Mouse (Mus musculus) MEL (cell line): Measurements from ENCODE around the gene Clic1. TPM values are rescaled to one million over a fixed set of nuclear protein-coding genes. Genes with fewer than 3 reads are reported as not detected.

Experiments used
- DNase-seq: peaks from one replicate; pipeline ENCODE4 v3.0.0; 2011; ENCODE audit warnings: low read depth, low spot score
- H3K27ac ChIP-seq: 2 replicates; pipeline ENCODE4 v1.5.1; 2012; ENCODE audit warnings: low read depth, mild to moderate bottlenecking, control low read depth, low read length, moderate library complexity; ENCODE audit not compliant: control insufficient read depth
- H3K27me3 ChIP-seq, 2 experiments: fragments of 150-350 bp in 1 of 2; sonication (generic) in 1 of 2; 2 replicates each; pipeline ENCODE4 v1.6.1; 2012; ENCODE audit warnings: low read length in 2 of 2, mild to moderate bottlenecking in 2 of 2, improper control_type of control experiment in 1 of 2, moderate library complexity in 1 of 2; ENCODE audit not compliant: insufficient read depth in 2 of 2, control insufficient read depth in 1 of 2
- H3K36me3 ChIP-seq, 2 experiments: 2 replicates each; pipeline ENCODE4 v1.6.1; 2012 to 2014; ENCODE audit warnings: low read length in 2 of 2, improper control_type of control experiment in 1 of 2, inconsistent platforms in 1 of 2, mild to moderate bottlenecking in 1 of 2; ENCODE audit not compliant: insufficient read depth in 2 of 2, control insufficient read depth in 1 of 2
- H3K4me1 ChIP-seq, 2 experiments: fragments of 150-350 bp in 1 of 2; sonication (generic) in 1 of 2; 2 replicates each; pipeline ENCODE4 v1.6.1; 2012; ENCODE audit warnings: low read length in 2 of 2, improper control_type of control experiment in 1 of 2, mild to moderate bottlenecking in 1 of 2; ENCODE audit not compliant: insufficient read depth in 2 of 2, control insufficient read depth in 1 of 2
- H3K4me3 ChIP-seq, 2 experiments: fragments of 150-350 bp in 1 of 2; sonication (generic) in 1 of 2; 2 replicates each; pipeline ENCODE4 v1.5.1; 2012; ENCODE audit warnings: low read depth in 2 of 2, low read length in 2 of 2, mild to moderate bottlenecking in 2 of 2, moderate library complexity in 2 of 2, control low read depth in 1 of 2, improper control_type of control experiment in 1 of 2; ENCODE audit not compliant: control insufficient read depth in 1 of 2, insufficient read depth in 1 of 2
- H3K79me2 ChIP-seq: 2 replicates; pipeline ENCODE4 v1.6.1; 2012; ENCODE audit warnings: mild to moderate bottlenecking, low read length, moderate library complexity; ENCODE audit not compliant: control insufficient read depth, poor library complexity, insufficient read depth
- H3K9ac ChIP-seq: 2 replicates; pipeline ENCODE4 v1.6.1; 2012; ENCODE audit warnings: low read depth, mild to moderate bottlenecking, control low read depth, low read length, moderate library complexity; ENCODE audit not compliant: control insufficient read depth, poor library complexity, severe bottlenecking
- H3K9me3 ChIP-seq: fragments of 150-350 bp; sonication (generic); replicated peaks from 2 replicates; pipeline ENCODE4 v1.6.1; 2012; ENCODE audit warnings: mild to moderate bottlenecking, low read length, improper control_type of control experiment, moderate library complexity; ENCODE audit not compliant: insufficient read depth
- BHLHE40 ChIP-seq: IDR thresholded peaks from 2 replicates; pipeline ENCODE4 v1.6.1; 2012; ENCODE audit warnings: low read depth, mild to moderate bottlenecking, inconsistent platforms, low read length, improper control_type of control experiment, borderline replicate concordance
- CHD2 ChIP-seq: IDR thresholded peaks from 2 replicates; pipeline ENCODE4 v1.6.1; 2011; ENCODE audit warnings: low read length, improper control_type of control experiment
- CTCF ChIP-seq, 3 experiments: IDR thresholded peaks in 2 of 3; conservative IDR thresholded peaks in 1 of 3; 2 replicates each; pipeline ENCODE4 v1.5.1; 2011 to 2012; ENCODE audit warnings: low read length in 3 of 3, low read depth in 2 of 3, mild to moderate bottlenecking in 2 of 3, improper control_type of control experiment in 1 of 3, inconsistent platforms in 1 of 3, mixed read lengths in 1 of 3, moderate library complexity in 1 of 3; ENCODE audit not compliant: control insufficient read depth in 1 of 3, insufficient read depth in 1 of 3, poor library complexity in 1 of 3, severe bottlenecking in 1 of 3
- ETS1 ChIP-seq: IDR thresholded peaks from 2 replicates; pipeline ENCODE4 v1.6.1; 2012; ENCODE audit warnings: low read depth, mild to moderate bottlenecking, inconsistent platforms, low read length, improper control_type of control experiment, moderate library complexity
- KAT2A ChIP-seq: conservative IDR thresholded peaks from 2 replicates; pipeline ENCODE4 v1.6.1; 2012; ENCODE audit warnings: low read depth, low read length, improper control_type of control experiment, inconsistent platforms
- MAFK ChIP-seq: IDR thresholded peaks from 2 replicates; pipeline ENCODE4 v1.6.1; 2011; ENCODE audit warnings: low read depth, mild to moderate bottlenecking, low read length, improper control_type of control experiment, borderline replicate concordance
- MXI1 ChIP-seq: IDR thresholded peaks from 2 replicates; pipeline ENCODE4 v1.6.1; 2011; ENCODE audit warnings: mild to moderate bottlenecking, low read depth, low read length, improper control_type of control experiment
- MYB ChIP-seq: IDR thresholded peaks from 2 replicates; pipeline ENCODE4 v1.6.1; 2011; ENCODE audit warnings: mild to moderate bottlenecking, low read depth, low read length, improper control_type of control experiment
- NELFE ChIP-seq: IDR thresholded peaks from 2 replicates; pipeline ENCODE4 v1.6.1; 2011; ENCODE audit warnings: low read depth, low read length, improper control_type of control experiment
- NRF1 ChIP-seq: IDR thresholded peaks from 2 replicates; pipeline ENCODE4 v1.6.1; 2014; ENCODE audit warnings: low read depth, mild to moderate bottlenecking, inconsistent platforms, low read length, improper control_type of control experiment, moderate library complexity; ENCODE audit not compliant: poor library complexity, insufficient read depth, severe bottlenecking
- POLR2AphosphoS2 ChIP-seq: IDR thresholded peaks from 2 replicates; pipeline ENCODE4 v1.6.1; 2011; ENCODE audit warnings: low read length, improper control_type of control experiment
- SMC3 ChIP-seq: IDR thresholded peaks from 2 replicates; pipeline ENCODE4 v1.6.1; 2011; ENCODE audit warnings: low read depth, low read length, improper control_type of control experiment
- UBTF ChIP-seq: IDR thresholded peaks from 2 replicates; pipeline ENCODE4 v1.6.1; 2012; ENCODE audit warnings: low read depth, mild to moderate bottlenecking, inconsistent platforms, low read length, improper control_type of control experiment, moderate library complexity, borderline replicate concordance; ENCODE audit not compliant: insufficient read depth
- USF1 ChIP-seq: IDR thresholded peaks from 2 replicates; pipeline ENCODE4 v1.6.1; 2014; ENCODE audit warnings: low read depth, mild to moderate bottlenecking, inconsistent platforms, low read length, improper control_type of control experiment, moderate library complexity
- ZNF384 ChIP-seq: IDR thresholded peaks from 2 replicates; pipeline ENCODE4 v1.6.1; 2012; ENCODE audit warnings: low read depth, mild to moderate bottlenecking, inconsistent platforms, low read length, improper control_type of control experiment
- polyA plus RNA-seq, 2 experiments: library from polyadenylated mRNA; stranded (reverse) in 1 of 2; unstranded in 1 of 2; fragments of >175 nt in 1 of 2; fragments of >200 nt in 1 of 2; gene quantifications; 2 replicates each; pipeline versions ENCODE4 v1.2.1 to v1.2.4; 2012; ENCODE audit warnings: low replicate concordance in 2 of 2, low read depth in 1 of 2; ENCODE audit not compliant: insufficient read length in 2 of 2, insufficient read depth in 1 of 2, missing spikeins in 1 of 2
- total RNA-seq: library from RNA; depleted of rRNA; stranded (reverse); fragments of 300-350 nt; gene quantifications from 2 replicates; pipeline ENCODE4 v1.2.3, GENCODE M21; 2012

Clic1 gene
- total and polyA plus RNA-seq, 3 experiments: 309 to 335 (median 333) TPM

DNA sequence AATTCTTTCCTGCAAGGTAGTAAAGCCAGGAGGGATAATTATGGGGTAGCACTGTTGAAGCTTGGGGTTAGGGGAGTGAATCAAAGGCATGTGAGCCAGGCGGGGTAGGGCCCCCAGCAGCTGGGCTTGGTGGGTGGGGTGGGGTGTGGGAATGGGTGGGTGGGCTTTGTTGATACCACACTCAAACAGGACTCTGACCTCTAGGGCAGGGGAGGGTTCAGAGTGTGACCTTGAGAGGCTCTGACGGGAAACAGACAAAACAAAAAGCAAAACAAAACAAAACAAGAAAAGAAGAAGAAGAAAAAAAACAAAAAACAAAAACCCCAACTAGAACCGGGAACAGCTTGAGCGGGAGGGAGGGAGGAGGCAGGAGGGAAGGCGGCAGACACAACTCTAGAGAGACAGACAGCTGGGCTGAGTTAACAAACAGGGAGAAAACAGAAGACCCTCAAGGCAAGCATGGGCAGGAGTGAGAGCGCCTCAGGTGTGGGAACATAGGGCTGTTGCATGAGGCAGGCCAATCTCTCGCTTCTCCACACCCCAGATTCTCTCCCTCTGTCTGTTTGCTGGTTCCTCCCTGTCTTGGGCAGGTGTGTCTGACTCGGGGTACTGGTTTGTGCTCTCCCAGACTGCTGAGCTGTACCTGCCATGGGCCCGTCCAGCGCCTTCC is 26.9 kb downstream of the Clic1 start, which contains the start of gene Ly6g6e:
TSS of gene Ly6g6e (plus strand) at position 396 of the 670 bp plus-strand sequence.
- DNase-seq: no peak
- TF ChIP-seq MAFK (no peak), MXI1 (no peak), NELFE (no peak), NRF1 (no peak), CHD2 (no peak), CTCF (IDR thresholded peaks at IDR 0.05 in 2 of 3, conservative IDR thresholded peaks at IDR 0.05 in 1 of 3; ENCODE audit: control insufficient read depth in 1 of 3, insufficient read depth in 1 of 3, low read depth in 2 of 3, low read length in 3 of 3, poor library complexity in 1 of 3, severe bottlenecking in 1 of 3) (no peak), BHLHE40 (no peak)
- Histone ChIP-seq H3K9ac (no peak within 1 kb of the TSS), H3K4me1 (peaks cover 15 to 22% of the 10 kb centered on the region in 2 experiments), H3K27me3 (no peaks in the 10 kb centered on the region), H3K4me3 (no peak within 1 kb of the TSS), H3K36me3 (peaks cover 0 to 21% of the 10 kb centered on the region in 2 experiments; a peak in 2 of 4 replicates), H3K27ac (no peak within 1 kb of the TSS), H3K9me3 (no peaks in the 10 kb centered on the region), H3K79me2 (no peaks in the 10 kb centered on the region)

DNA sequence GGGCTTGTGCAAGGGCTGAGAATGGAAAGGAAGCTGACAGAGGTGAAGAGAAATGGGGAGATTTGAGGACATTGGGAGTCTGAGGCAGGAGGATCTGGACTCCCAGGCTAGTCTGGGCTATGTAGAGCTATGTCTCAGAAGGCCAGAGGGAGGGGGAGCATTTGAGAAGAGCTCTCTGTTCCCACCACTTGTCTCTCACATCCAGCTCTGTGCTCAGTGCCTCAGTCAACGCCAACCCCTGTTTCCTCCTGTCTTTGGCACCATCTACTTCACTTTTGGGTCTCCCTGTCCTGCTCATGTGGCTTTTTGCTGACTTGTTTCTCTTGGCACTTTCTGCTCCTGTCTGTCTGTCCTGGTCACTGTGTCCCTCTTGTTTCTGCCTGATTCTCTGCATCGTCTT is 27.5 kb downstream of the Clic1 start:
- no peak for DNase-seq
- TF ChIP-seq SMC3 (no peak), ZNF384 (no peak), POLR2AphosphoS2 (no peak), UBTF (no peak), KAT2A (no peak), NRF1 (no peak), ETS1 (no peak), MYB (no peak), USF1 (no peak)
- H3K4me1 ChIP-seq: peaks cover 15 to 24% of the 10 kb centered on the region in 2 experiments

More for the DNA sequence above, 27.5 kb downstream of the Clic1 start:
- Histone ChIP-seq H3K9ac (no peak overlapping the region), H3K4me3 (no peak overlapping the region), H3K27me3 (no peaks in the 10 kb centered on the region), H3K36me3 (peaks cover 0 to 21% of the 10 kb centered on the region in 2 experiments; a peak in 2 of 4 replicates), H3K27ac (no peak overlapping the region), H3K79me2 (no peaks in the 10 kb centered on the region), H3K9me3 (no peaks in the 10 kb centered on the region)
